Mouse (Mus musculus) MEL (cell line): Measurements from ENCODE around the gene Rp9. TPM values are rescaled to one million over a fixed set of nuclear protein-coding genes. Genes with fewer than 3 reads are reported as not detected.

Experiments
- DNase-seq: peaks from one replicate; pipeline ENCODE4 v3.0.0; 2011; ENCODE audit warnings: low read depth, low spot score
- H3K27ac ChIP-seq: 2 replicates; pipeline ENCODE4 v1.5.1; 2012; ENCODE audit warnings: low read depth, mild to moderate bottlenecking, control low read depth, low read length, moderate library complexity; ENCODE audit not compliant: control insufficient read depth
- H3K27me3 ChIP-seq, 2 experiments: fragments of 150-350 bp in 1 of 2; sonication (generic) in 1 of 2; 2 replicates each; pipeline ENCODE4 v1.6.1; 2012; ENCODE audit warnings: low read length in 2 of 2, mild to moderate bottlenecking in 2 of 2, improper control_type of control experiment in 1 of 2, moderate library complexity in 1 of 2; ENCODE audit not compliant: insufficient read depth in 2 of 2, control insufficient read depth in 1 of 2
- H3K36me3 ChIP-seq, 2 experiments: 2 replicates each; pipeline ENCODE4 v1.6.1; 2012 to 2014; ENCODE audit warnings: low read length in 2 of 2, improper control_type of control experiment in 1 of 2, inconsistent platforms in 1 of 2, mild to moderate bottlenecking in 1 of 2; ENCODE audit not compliant: insufficient read depth in 2 of 2, control insufficient read depth in 1 of 2
- H3K4me1 ChIP-seq, 2 experiments: fragments of 150-350 bp in 1 of 2; sonication (generic) in 1 of 2; 2 replicates each; pipeline ENCODE4 v1.6.1; 2012; ENCODE audit warnings: low read length in 2 of 2, improper control_type of control experiment in 1 of 2, mild to moderate bottlenecking in 1 of 2; ENCODE audit not compliant: insufficient read depth in 2 of 2, control insufficient read depth in 1 of 2
- H3K4me3 ChIP-seq, 2 experiments: fragments of 150-350 bp in 1 of 2; sonication (generic) in 1 of 2; 2 replicates each; pipeline ENCODE4 v1.5.1; 2012; ENCODE audit warnings: low read depth in 2 of 2, low read length in 2 of 2, mild to moderate bottlenecking in 2 of 2, moderate library complexity in 2 of 2, control low read depth in 1 of 2, improper control_type of control experiment in 1 of 2; ENCODE audit not compliant: control insufficient read depth in 1 of 2, insufficient read depth in 1 of 2
- H3K79me2 ChIP-seq: 2 replicates; pipeline ENCODE4 v1.6.1; 2012; ENCODE audit warnings: mild to moderate bottlenecking, low read length, moderate library complexity; ENCODE audit not compliant: control insufficient read depth, poor library complexity, insufficient read depth
- H3K9ac ChIP-seq: 2 replicates; pipeline ENCODE4 v1.6.1; 2012; ENCODE audit warnings: low read depth, mild to moderate bottlenecking, control low read depth, low read length, moderate library complexity; ENCODE audit not compliant: control insufficient read depth, poor library complexity, severe bottlenecking
- H3K9me3 ChIP-seq: fragments of 150-350 bp; sonication (generic); replicated peaks from 2 replicates; pipeline ENCODE4 v1.6.1; 2012; ENCODE audit warnings: mild to moderate bottlenecking, low read length, improper control_type of control experiment, moderate library complexity; ENCODE audit not compliant: insufficient read depth
- CHD1 ChIP-seq: IDR thresholded peaks from 2 replicates; pipeline ENCODE4 v1.6.1; 2012; ENCODE audit warnings: low read depth, mild to moderate bottlenecking, inconsistent platforms, low read length, improper control_type of control experiment
- E2F4 ChIP-seq: IDR thresholded peaks from 2 replicates; pipeline ENCODE4 v1.6.1; 2011; ENCODE audit warnings: low read depth, low read length, improper control_type of control experiment, borderline replicate concordance
- ELF1 ChIP-seq: IDR thresholded peaks from 2 replicates; pipeline ENCODE4 v1.6.1; 2014; ENCODE audit warnings: low read depth, mild to moderate bottlenecking, inconsistent platforms, low read length, improper control_type of control experiment, moderate library complexity
- EP300 ChIP-seq, 2 experiments: IDR thresholded peaks; 2 replicates each; pipeline ENCODE4 v1.6.1; 2011; ENCODE audit warnings: improper control_type of control experiment in 2 of 2, low read length in 2 of 2, low read depth in 1 of 2, mild to moderate bottlenecking in 1 of 2
- ETS1 ChIP-seq: IDR thresholded peaks from 2 replicates; pipeline ENCODE4 v1.6.1; 2012; ENCODE audit warnings: low read depth, mild to moderate bottlenecking, inconsistent platforms, low read length, improper control_type of control experiment, moderate library complexity
- GATA1 ChIP-seq: IDR thresholded peaks from 2 replicates; pipeline ENCODE4 v1.6.1; 2011; ENCODE audit warnings: low read depth, low read length, improper control_type of control experiment
- HCFC1 ChIP-seq: IDR thresholded peaks from 2 replicates; pipeline ENCODE4 v1.6.1; 2012; ENCODE audit warnings: low read depth, mild to moderate bottlenecking, inconsistent platforms, low read length, improper control_type of control experiment, moderate library complexity
- JUND ChIP-seq: IDR thresholded peaks from 2 replicates; pipeline ENCODE4 v1.6.1; 2011; ENCODE audit warnings: low read depth, mild to moderate bottlenecking, improper control_type of control experiment, low read length
- KAT2A ChIP-seq: conservative IDR thresholded peaks from 2 replicates; pipeline ENCODE4 v1.6.1; 2012; ENCODE audit warnings: low read depth, low read length, improper control_type of control experiment, inconsistent platforms
- MAX ChIP-seq: IDR thresholded peaks from 2 replicates; pipeline ENCODE4 v1.6.1; 2011; ENCODE audit warnings: low read length, improper control_type of control experiment
- MEF2A ChIP-seq: IDR thresholded peaks from 2 replicates; pipeline ENCODE4 v1.6.1; 2014; ENCODE audit warnings: low read depth, mild to moderate bottlenecking, inconsistent platforms, low read length, improper control_type of control experiment; ENCODE audit not compliant: poor library complexity, insufficient replicate concordance, severe bottlenecking; ENCODE audit errors: extremely low read depth
- MXI1 ChIP-seq: IDR thresholded peaks from 2 replicates; pipeline ENCODE4 v1.6.1; 2011; ENCODE audit warnings: mild to moderate bottlenecking, low read depth, low read length, improper control_type of control experiment
- MYC ChIP-seq: IDR thresholded peaks from 2 replicates; pipeline ENCODE4 v1.6.1; 2011; ENCODE audit warnings: low read depth, mild to moderate bottlenecking, low read length, improper control_type of control experiment, moderate library complexity
- NELFE ChIP-seq: IDR thresholded peaks from 2 replicates; pipeline ENCODE4 v1.6.1; 2011; ENCODE audit warnings: low read depth, low read length, improper control_type of control experiment
- NRF1 ChIP-seq: IDR thresholded peaks from 2 replicates; pipeline ENCODE4 v1.6.1; 2014; ENCODE audit warnings: low read depth, mild to moderate bottlenecking, inconsistent platforms, low read length, improper control_type of control experiment, moderate library complexity; ENCODE audit not compliant: poor library complexity, insufficient read depth, severe bottlenecking
- POLR2A ChIP-seq, 2 experiments: IDR thresholded peaks; 2 replicates each; pipeline ENCODE4 v1.6.1; 2011 to 2012; ENCODE audit warnings: low read length in 2 of 2, mild to moderate bottlenecking in 2 of 2, control low read depth in 1 of 2, improper control_type of control experiment in 1 of 2, low read depth in 1 of 2, moderate library complexity in 1 of 2; ENCODE audit not compliant: control insufficient read depth in 1 of 2, insufficient read depth in 1 of 2, poor library complexity in 1 of 2
- POLR2AphosphoS2 ChIP-seq: IDR thresholded peaks from 2 replicates; pipeline ENCODE4 v1.6.1; 2011; ENCODE audit warnings: low read length, improper control_type of control experiment
- POLR2AphosphoS5 ChIP-seq: IDR thresholded peaks from 2 replicates; pipeline ENCODE4 v1.6.1; 2012; ENCODE audit warnings: low read depth, borderline replicate concordance, mild to moderate bottlenecking, inconsistent platforms, low read length, moderate library complexity, mixed read lengths
- RCOR1 ChIP-seq: IDR thresholded peaks from 2 replicates; pipeline ENCODE4 v1.6.1; 2012; ENCODE audit warnings: low read depth, mild to moderate bottlenecking, inconsistent platforms, low read length, improper control_type of control experiment
- SIN3A ChIP-seq: IDR thresholded peaks from 2 replicates; pipeline ENCODE4 v1.6.1; 2012; ENCODE audit warnings: low read length, improper control_type of control experiment, inconsistent platforms
- SMC3 ChIP-seq: IDR thresholded peaks from 2 replicates; pipeline ENCODE4 v1.6.1; 2011; ENCODE audit warnings: low read depth, low read length, improper control_type of control experiment
- TAL1 ChIP-seq: IDR thresholded peaks from 2 replicates; pipeline ENCODE4 v1.6.1; 2012; ENCODE audit warnings: mild to moderate bottlenecking, inconsistent platforms, low read length, moderate library complexity, mixed read lengths
- TBP ChIP-seq: IDR thresholded peaks from 2 replicates; pipeline ENCODE4 v1.8.0; 2011; ENCODE audit warnings: low read depth, low read length, improper control_type of control experiment
- TCF12 ChIP-seq: IDR thresholded peaks from 2 replicates; pipeline ENCODE4 v1.6.1; 2014; ENCODE audit warnings: low read depth, mild to moderate bottlenecking, inconsistent platforms, low read length, improper control_type of control experiment, moderate library complexity
- UBTF ChIP-seq: IDR thresholded peaks from 2 replicates; pipeline ENCODE4 v1.6.1; 2012; ENCODE audit warnings: low read depth, mild to moderate bottlenecking, inconsistent platforms, low read length, improper control_type of control experiment, moderate library complexity, borderline replicate concordance; ENCODE audit not compliant: insufficient read depth
- USF1 ChIP-seq: IDR thresholded peaks from 2 replicates; pipeline ENCODE4 v1.6.1; 2014; ENCODE audit warnings: low read depth, mild to moderate bottlenecking, inconsistent platforms, low read length, improper control_type of control experiment, moderate library complexity
- USF2 ChIP-seq, 2 experiments: IDR thresholded peaks; 2 replicates each; pipeline ENCODE4 v1.6.1; 2011 to 2012; ENCODE audit warnings: improper control_type of control experiment in 2 of 2, low read length in 2 of 2, borderline replicate concordance in 1 of 2, inconsistent platforms in 1 of 2, low read depth in 1 of 2, mild to moderate bottlenecking in 1 of 2; ENCODE audit not compliant: insufficient read depth in 1 of 2
- ZC3H11A ChIP-seq: IDR thresholded peaks from 2 replicates; pipeline ENCODE4 v1.6.1; 2012; ENCODE audit warnings: low read depth, mild to moderate bottlenecking, inconsistent platforms, low read length, improper control_type of control experiment
- ZKSCAN1 ChIP-seq: IDR thresholded peaks from 2 replicates; pipeline ENCODE4 v1.6.1; 2012; ENCODE audit warnings: low read depth, mild to moderate bottlenecking, inconsistent platforms, low read length, improper control_type of control experiment, moderate library complexity
- ZMIZ1 ChIP-seq: IDR thresholded peaks from 2 replicates; pipeline ENCODE4 v1.6.1; 2012; ENCODE audit warnings: low read depth, mild to moderate bottlenecking, inconsistent platforms, low read length, improper control_type of control experiment, moderate library complexity
- polyA plus RNA-seq, 2 experiments: library from polyadenylated mRNA; stranded (reverse) in 1 of 2; unstranded in 1 of 2; fragments of >175 nt in 1 of 2; fragments of >200 nt in 1 of 2; gene quantifications; 2 replicates each; pipeline versions ENCODE4 v1.2.1 to v1.2.4; 2012; ENCODE audit warnings: low replicate concordance in 2 of 2, low read depth in 1 of 2; ENCODE audit not compliant: insufficient read length in 2 of 2, insufficient read depth in 1 of 2, missing spikeins in 1 of 2
- total RNA-seq: library from RNA; depleted of rRNA; stranded (reverse); fragments of 300-350 nt; gene quantifications from 2 replicates; pipeline ENCODE4 v1.2.3, GENCODE M21; 2012; rRNA removed

Gene Rp9
- total RNA-seq (334 and 405 TPM in 2 replicates), polyA plus RNA-seq (100 to 1,000 TPM; 225 to 417 TPM)

GRCm38 (mm10) chr9:22469643-22470042 is at the start of gene Rp9:
TSS of gene Rp9 (minus strand) at chr9:22469743.
- no peak for TF ChIP-seq RCOR1
- TF ChIP-seq, all 39 proteins: peak for 0
- no peaks in the 10 kb centered on the region for H3K27me3 ChIP-seq
- peak within 1 kb of the TSS; percentile 46 for H3K27ac ChIP-seq
- H3K4me3 ChIP-seq = peak within 1 kb of the TSS; percentile 80 to 94
- H3K9me3 ChIP-seq = no peaks in the 10 kb centered on the region
- peaks cover 6 to 13% of the 10 kb centered on the region in 2 experiments for H3K36me3 ChIP-seq
- H3K79me2 ChIP-seq = peaks cover 23% of the 10 kb centered on the region
- no peak for DNase-seq
- peak within 1 kb of the TSS; percentile 56 for H3K9ac ChIP-seq
- H3K4me1 ChIP-seq = peaks cover 7 to 10% of the 10 kb centered on the region in 2 experiments; a peak in 3 of 4 replicates

- DNase-seq = peak; percentile 94
- Histone ChIP-seq H3K9me3 (no peaks in the 10 kb centered on the region), H3K27me3 (no peaks in the 10 kb centered on the region), H3K9ac (no peak overlapping the region), H3K36me3 (peaks cover 0 to 8% of the 10 kb centered on the region in 2 experiments; a peak in 2 of 4 replicates), H3K79me2 (no peaks in the 10 kb centered on the region), H3K4me3 (no peak overlapping the region), H3K4me1 (peaks cover 0 to 8% of the 10 kb centered on the region in 2 experiments; a peak in 1 of 4 replicates), H3K27ac (no peak overlapping the region)
- TF ChIP-seq ETS1 = no peak
- TF ChIP-seq TCF12 = no peak
- TF ChIP-seq NRF1 = no peak
- no peak for TF ChIP-seq POLR2AphosphoS5
- no peak for TF ChIP-seq ELF1
- TF ChIP-seq GATA1 = peak; percentile 78
- TF ChIP-seq UBTF = no peak
- peak; percentile 48 for TF ChIP-seq HCFC1
- TF ChIP-seq USF2 (IDR thresholded peaks at IDR 0.05; ENCODE audit: borderline replicate concordance in 1 of 2, insufficient read depth in 1 of 2, low read depth in 1 of 2, low read length in 2 of 2) = no peak
- TF ChIP-seq CHD1 = no peak
- no peak for TF ChIP-seq POLR2A (IDR thresholded peaks at IDR 0.05; ENCODE audit: control insufficient read depth in 1 of 2, insufficient read depth in 1 of 2, low read depth in 1 of 2, low read length in 2 of 2, poor library complexity in 1 of 2)
- no peak for TF ChIP-seq ZMIZ1
- peak; percentile 94 for TF ChIP-seq SMC3
- no peak for TF ChIP-seq NELFE
- no peak for TF ChIP-seq MXI1
- no peak for TF ChIP-seq E2F4
- no peak for TF ChIP-seq MAX
- no peak for TF ChIP-seq POLR2AphosphoS2
- TF ChIP-seq EP300 (IDR thresholded peaks at IDR 0.05; ENCODE audit: low read depth in 1 of 2, low read length in 2 of 2) = no peak
- no peak for TF ChIP-seq RCOR1
- TF ChIP-seq SIN3A = peak; percentile 48
- TF ChIP-seq KAT2A = no peak
- no peak; the same call in 1 of the 2 replicates for TF ChIP-seq JUND
- peak; percentile 85 for TF ChIP-seq ZC3H11A
- TF ChIP-seq USF1 = no peak
- TF ChIP-seq MEF2A = no peak
- TF ChIP-seq TBP = no peak
- no peak for TF ChIP-seq MYC
- no peak for TF ChIP-seq TAL1
- TF ChIP-seq ZKSCAN1 = no peak
Measured at GRCm38 (mm10) chr9:22518394-22519041, 49.0 kb upstream of the Rp9 start.
